Mouse (Mus musculus) small intestine, adult 2 months (tissue): ENCODE data around the gene Tmem88b.

Source experiments
- CTCF ChIP-seq: fragments of 200-500 bp; IDR thresholded peaks from 2 replicates; pipeline ENCODE4 v1.5.1; 2012; ENCODE audit warnings: low read depth, mild to moderate bottlenecking, control low read depth, inconsistent platforms, low read length, moderate library complexity, mixed read lengths; ENCODE audit not compliant: insufficient replicate concordance, insufficient read length; ENCODE audit errors: extremely low read depth
- POLR2A ChIP-seq: fragments of 200-500 bp; IDR thresholded peaks from 2 replicates; pipeline ENCODE4 v1.6.1; 2012; ENCODE audit warnings: low read depth, mild to moderate bottlenecking, control low read depth, inconsistent platforms, low read length, moderate library complexity

GRCm38 (mm10) chr4:155739741-155740636 lies 45.7 kb downstream of the Tmem88b start:
- TF ChIP-seq CTCF (no peak), POLR2A (no peak)
